Mouse (Mus musculus): ENCODE measurements around the gene 1700012B07Rik.

Gene 1700012B07Rik

DNA sequence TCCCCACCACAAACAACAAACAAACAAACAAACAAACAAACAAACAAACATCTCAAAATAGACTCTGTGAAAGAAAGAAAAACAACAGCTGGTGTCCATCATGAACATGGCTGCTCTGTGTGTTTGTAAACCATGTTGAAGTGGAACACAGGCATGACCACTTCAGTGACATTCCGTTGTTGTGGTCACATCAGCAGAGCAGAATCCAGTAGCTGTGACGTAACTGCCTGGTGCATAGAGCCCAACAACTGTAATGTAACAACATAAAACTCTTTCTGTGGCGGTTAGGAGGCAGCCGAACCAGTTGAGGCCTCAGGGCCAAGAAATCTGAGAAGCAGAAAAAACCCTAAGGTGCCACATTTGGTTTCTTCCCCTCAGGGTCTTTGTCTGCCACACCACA, 17.8 kb upstream of the 1700012B07Rik start:
- no peak for DNase-seq

DNA sequence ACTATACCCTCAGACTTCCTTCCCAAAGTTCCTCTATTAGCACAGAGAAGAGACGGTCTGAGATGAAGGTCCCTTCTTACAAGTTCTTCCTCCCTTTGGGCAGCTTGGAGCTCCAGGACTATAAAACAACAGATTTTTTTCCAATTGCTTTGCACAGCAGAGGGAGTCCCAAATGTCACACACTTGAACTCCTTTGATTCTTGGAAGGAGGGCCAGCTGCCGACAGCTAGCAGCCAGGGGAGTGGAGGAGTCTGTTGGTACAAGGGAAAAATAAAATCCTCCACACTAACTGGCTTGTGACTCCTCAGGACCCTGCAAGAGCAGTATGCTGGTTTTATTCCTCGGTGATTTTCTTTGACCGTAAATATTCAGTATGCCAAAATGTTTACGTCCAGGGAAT, 16.6 kb upstream of the 1700012B07Rik start:
- DNase-seq, result no peak

DNA sequence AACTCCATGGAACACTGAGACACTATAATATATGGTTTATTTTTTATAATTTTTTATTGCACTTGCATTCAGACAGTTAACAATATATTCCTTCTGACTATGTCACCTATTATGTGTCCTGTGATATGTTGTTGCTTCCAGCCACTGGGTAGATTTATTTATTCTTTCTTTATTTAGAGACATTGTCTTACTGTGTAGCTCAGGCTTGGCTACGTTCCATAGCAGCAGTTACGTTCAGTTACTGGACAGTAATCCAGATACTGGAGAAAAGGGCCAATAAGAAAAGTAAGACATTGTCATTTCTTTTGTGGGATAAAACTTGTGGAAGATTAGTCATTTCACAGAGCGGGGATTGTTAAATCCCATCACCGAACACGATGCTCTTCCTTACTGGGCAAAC, 2.5 kb upstream of the 1700012B07Rik start:
- no peak for DNase-seq

DNA sequence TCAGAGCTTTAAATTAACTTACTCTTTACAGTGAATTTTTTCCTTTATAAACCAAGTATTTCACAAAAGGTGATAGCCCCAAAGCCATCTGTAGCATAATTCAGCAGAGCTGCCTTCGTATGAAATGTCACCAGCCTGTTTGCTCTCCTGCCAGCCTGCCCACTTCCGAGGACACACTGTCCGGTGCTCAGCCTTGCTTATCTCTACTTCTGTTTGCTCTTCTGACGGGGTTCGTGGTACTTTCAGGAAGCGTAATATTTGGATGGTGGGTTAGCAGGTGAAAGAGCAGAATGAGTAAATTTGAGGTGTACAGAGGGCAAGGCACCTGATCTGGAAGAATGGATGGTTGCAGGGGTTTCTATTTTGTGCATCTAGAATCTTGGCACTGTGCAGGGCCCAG, 5.6 kb downstream of the 1700012B07Rik start:
- peak; percentile 15 for DNase-seq

DNA sequence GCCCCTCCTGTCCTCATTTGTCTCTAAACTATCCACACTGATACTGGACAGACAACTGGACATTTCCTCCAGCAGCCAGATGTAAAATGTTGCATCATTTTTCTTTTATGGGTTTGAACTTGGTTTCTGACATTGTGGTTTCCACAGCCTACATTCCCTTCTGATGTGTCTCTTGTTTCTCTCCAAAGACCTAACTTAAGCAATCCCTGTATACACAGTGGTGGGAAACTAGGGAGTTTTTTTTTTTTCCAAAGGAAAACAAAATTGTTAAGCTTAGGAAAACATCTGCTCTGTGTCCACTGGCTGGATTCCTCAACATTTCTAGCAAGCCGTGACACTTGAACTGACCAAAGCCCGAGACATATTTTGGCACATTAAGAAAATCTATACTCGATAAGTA, 10.4 kb downstream of the 1700012B07Rik start:
- no peak for DNase-seq

DNA sequence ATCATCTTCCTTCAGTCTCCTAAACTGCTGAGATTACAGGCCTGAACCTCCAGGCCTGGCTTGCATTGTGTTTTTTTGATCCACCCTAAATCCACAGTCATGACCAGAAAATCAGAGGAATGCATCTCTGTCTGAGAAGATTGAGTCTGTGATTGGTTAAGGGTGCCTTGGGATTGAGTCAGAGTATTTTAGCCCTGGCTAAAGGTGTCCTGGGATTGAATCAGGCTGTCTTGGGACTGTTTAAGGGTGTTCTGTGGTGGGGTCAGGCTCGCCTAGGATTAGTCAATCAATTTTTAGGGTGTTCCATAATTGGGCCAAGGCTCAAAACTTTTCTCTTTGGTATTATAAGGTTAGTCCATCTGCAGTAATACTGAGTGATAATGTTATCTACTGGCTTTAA, 10.9 kb downstream of the 1700012B07Rik start:
- no peak for DNase-seq

DNA sequence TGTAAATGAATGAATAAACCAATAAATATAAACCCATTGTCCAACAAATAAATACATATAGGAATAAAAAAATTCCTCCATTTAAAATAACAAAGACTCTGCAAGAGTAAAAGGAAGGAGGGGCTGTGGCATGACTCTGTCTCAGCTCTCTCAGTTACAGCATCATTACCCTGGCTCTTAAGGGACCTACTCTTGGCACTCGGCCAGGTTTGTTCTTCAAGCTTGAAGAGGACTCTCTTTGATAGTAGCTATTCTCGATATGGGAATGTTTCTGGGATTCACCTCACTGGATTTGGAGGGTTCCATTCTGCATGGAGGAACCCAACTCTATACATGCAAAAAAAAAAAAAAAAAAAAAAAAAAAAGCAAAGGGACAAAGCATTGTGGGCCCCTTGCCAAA, 16.1 kb downstream of the 1700012B07Rik start:
- no peak for DNase-seq

DNA sequence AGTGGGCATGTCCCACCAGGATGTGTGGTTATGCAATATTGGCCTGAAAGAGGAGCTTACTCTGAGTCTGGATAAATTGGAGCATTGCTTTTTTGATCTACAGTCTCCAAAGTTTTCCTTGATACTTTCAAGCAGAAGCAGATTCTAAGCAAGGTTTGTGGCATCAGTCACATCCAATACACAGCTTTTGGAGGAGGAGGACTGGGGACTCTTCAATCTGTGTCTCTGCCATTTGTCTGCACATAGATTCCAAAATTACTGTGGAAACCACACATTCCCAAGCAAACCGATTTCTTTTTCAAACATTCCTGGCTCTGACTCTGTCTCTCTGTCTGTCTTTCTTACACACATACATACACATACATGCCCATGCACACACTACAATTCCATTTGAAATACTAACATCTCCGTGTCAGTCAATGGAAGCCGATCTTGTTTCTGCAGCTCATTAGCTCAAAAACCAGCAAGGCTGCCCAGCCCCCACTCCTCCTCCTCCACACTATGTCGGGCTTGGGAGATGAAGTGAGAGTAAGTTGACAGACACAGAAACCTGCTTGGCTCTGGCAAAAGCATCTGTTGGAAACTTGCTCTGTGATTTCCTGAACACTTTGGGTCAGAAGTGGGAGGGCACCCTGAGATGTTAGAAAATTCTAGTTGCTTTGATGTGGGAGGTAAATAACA, 18.5 kb downstream of the 1700012B07Rik start:
- no peak for DNase-seq

DNA sequence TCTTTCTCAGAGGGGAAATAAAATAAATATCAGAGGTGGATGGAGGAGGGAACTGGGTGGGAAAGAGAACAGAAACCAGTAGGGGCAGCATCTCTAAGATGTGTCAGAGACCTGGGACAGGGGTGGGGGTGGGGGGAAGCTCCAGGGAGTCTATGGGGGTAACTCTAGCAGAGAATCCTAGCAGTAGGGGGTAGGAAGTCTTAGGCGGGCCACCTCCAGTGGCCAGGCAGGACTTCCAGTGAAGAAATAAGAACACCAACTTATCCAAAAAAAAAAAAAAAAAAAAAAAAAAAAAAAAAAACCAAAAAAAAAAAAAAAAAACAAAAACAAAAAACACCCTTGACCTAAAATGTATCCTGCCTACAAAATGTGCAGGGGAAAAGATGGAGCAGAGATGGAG, 26.3 kb downstream of the 1700012B07Rik start:
- no peak for DNase-seq

DNA sequence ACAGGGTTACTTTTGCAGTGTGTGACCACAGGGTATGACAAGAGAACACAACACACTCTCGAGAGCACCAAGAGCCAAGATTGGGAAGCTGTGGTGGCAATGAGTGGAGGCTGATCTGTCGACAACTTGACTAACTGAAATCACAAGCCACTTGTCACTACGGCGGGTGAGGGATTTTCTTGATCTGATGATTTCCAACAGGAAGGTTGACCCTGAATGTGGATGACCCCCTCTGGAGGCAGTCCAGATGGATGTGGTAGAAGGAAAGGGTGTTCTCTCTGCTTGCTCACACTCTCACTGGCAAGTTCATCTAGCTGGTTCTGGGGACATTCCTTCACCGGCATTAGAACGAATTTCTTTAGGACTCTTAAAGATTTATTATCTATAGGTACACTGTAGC, 30.3 kb downstream of the 1700012B07Rik start:
- DNase-seq, result no peak

DNA sequence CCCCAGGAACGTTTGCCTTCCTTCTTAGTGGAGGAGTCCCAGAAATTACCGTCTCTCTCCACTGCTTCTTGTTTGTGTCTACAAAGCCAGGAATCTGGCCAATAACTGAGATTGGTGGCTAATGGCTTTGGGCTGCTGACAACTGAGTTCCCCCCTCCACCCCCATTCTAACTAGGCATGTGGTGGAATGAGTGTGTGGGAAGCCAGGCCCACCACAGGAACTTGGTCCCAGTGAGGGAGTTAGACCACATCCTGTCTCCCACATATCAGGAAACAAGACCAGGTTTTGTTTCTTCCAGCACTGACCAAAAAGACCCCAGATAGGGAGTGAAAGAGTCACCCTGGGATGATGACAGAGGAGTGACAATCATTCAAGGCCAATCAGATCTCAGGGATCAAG, 32.3 kb downstream of the 1700012B07Rik start:
- DNase-seq, result no peak

DNA sequence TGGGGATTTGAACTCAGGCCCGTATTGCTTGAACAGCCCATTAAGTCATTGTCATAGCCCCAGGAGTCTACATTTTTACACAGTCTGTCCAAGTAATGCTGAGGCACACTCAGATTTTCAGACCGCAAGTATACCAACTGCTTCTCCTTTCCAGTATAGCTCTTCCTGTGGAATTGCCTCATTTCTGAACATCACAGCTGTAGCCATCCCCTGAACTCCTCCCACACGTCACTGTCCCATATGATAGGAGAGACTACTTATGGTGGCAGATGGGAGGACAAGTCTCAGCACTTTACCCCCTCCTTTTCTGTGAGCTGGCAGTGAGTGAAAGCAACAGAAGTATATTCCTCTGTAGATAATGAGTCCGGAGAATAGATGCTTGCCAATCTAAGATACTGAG, 34.3 kb downstream of the 1700012B07Rik start:
- DNase-seq, result no peak

DNA sequence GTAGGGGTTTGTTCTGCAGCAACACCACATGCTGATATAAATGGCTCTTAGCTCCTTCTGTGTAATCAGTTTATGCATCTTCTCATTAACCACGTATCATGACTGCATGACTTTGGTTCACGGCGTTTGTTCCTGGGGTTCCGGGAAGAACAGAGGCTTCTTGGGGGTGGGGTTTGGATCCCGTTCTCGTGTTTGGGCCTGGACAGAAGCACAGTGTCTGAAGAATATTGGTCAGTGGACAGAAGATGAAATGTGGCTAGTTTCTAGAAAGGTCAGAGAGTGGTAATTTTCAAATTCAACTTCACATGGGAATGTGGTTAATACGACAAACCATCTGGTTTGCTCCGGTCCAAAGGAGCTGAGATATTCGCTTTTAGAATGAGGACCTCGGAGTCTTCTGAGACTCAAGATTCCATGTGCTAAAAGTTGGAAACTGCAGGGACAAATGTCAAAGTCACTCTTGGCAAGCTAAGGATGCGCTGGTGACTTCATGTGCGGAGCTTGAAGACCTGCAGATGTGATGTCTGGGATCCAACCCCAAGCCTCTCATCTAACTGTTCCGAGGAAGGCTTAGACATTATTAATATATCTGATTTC, 35.3 kb downstream of the 1700012B07Rik start:
- DNase-seq, result no peak

DNA sequence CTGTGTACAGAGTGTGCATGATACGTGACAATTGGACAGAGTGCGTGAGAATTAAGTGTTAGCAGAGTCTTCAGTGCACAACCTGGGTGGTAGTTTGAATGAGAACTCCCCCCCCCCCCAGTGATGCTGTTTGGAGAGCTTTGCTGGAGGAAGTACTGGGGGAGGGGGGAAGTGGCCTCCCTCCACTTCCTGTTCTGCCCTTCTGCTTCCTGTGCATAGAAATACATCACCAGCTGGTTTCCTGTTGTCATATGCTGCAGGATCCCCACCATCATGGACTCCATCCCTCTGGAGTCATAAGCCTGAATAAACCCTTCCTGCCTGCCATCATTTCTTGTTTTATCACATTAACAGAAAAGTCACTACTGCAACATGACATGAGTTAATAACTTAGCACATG, 35.9 kb downstream of the 1700012B07Rik start:
- DNase-seq, result no peak

DNA sequence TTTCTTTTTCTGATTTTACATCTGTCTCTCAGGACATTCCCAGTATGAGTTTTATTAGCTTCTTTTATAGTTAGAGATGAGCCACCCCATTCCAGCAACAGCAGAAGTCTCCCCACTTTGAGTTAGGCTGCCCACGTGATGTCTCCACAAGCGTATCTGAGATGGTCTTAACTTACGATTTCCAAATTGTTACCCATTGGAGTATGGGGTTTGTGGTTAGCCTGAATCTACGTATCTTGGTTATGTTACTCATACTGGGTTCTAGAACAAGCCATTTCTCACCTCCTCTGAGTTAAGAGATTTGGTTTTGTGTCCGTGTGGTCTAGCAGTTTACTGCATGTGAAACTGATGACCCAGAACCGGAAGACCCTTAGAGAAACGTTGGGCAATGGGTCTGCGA, 37.6 kb downstream of the 1700012B07Rik start:
- DNase-seq, result no peak

DNA sequence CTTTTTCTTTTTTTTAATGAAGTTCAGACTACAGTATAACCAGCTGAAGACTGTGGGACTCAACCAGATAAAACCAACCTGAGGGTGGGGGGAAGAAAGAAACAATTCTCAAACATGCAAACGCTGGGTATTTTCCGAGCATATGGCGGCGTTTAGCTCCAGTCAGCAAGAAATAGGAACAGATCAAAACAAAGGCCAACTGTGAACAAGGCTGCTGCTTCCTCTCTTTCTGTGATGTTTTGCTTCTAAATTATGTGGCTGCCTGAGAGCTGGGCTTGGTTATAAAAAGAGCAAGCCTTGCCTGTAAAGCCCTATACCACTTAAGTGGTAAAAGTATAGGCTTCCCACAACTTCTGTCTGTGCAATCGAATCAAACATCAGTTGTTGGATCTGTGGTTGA, 42.5 kb downstream of the 1700012B07Rik start:
- DNase-seq, result no peak

DNA sequence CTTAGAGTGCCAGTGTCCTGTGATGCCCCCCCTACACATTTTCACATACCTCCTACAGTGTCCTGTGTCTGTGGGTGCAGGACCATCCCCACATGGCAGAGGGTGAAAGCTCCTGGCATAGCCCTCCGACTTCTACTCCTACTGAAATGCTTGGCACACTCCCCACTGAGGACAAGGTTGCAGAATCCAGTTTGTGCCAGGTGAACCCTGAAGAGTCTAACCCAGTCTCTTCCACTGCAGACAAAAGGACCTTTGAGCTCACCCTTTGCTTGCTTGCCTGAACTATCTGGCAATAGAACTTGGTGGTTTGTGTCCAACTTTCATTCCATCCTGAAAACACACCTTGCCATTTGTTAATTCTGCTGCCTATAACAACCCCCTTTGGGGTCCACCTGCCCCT, 56.5 kb downstream of the 1700012B07Rik start:
- DNase-seq, result no peak

DNA sequence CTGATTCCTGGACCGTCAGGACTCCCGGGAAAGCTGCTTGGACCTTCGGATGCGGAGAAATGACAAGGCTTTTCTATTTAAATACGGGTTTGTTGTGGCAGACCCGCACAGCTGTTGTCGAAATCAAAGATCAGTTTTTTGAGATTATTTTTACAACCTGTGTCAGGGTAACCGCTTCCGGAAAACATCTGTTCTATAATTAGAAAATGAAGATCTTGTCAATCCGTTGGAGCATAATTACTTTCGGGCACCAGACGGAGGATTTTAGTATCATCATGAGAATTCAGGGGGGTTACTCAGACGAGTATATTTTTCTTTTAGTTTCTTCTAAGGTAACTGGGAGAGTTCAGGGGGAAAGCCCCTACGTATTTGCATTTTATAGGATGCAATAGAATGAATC, 57.7 kb downstream of the 1700012B07Rik start:
- no peak for DNase-seq

DNA sequence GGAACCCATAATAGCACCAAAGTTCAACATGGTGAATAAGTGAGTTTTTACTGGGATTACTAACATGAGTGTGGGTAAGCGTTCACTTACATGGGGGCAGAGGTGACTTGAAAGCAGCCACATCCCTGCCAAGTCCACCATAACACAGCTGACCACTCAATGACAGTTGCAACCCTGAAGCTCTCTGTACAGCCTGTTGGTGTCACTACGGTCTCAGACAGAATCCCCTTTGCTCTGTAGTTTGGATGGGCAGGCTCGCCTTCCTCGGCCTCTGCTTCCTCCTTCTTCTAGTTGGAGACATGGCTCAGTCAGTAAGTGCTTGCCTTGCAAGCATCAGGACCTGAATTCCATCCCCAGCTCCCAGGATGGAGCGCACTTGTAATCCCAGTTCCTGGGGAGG, 58.8 kb downstream of the 1700012B07Rik start:
- DNase-seq, result no peak

DNA sequence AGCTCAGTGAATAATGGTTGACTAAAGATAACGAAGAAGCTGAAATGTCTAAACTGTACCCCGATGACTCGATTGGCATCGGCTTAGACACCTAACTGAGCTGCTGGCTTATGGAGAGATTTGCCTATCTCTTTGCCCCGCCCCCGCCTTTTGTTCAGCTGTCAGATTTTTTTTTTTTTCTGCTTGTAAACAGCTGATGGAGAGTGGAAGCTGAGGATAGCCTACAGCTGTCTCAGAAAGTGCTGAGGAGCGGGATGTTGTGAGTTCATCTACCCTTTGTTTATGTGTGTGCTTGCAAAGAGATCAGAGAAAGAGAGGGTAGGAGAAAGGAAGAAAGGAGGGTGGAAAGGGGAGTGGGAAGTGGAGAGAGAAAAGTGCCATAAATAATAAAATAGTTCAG, 67.8 kb downstream of the 1700012B07Rik start:
- no peak for DNase-seq

DNA sequence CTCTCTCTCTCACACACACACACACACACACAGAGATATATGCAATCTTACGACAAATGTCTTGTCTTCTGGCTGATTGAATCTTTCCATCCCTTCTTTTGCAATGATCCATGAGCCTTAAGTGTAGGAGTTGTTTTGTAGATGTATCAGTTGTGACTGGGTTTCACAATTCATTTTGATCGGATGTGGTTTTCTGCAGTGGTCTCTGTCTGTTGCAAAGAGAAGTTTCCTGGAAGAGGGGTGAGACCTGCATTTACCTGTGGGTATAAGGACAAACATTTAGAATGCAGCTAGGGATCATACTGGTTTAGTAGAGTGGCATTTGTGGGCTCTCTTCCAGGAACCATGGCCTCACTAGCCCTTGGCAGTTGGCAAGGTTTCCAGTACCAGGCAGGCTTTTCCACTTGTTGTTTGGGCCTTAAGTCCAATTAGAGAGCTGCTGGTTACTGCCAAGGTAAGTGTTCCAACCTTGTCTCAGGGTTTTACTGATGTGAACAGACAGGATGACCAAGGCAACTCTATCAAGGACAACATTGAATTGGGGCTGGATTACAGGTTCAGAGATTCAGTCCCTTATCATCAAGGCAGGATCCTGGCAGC, 69.1 kb downstream of the 1700012B07Rik start:
- DNase-seq, result no peak

DNA sequence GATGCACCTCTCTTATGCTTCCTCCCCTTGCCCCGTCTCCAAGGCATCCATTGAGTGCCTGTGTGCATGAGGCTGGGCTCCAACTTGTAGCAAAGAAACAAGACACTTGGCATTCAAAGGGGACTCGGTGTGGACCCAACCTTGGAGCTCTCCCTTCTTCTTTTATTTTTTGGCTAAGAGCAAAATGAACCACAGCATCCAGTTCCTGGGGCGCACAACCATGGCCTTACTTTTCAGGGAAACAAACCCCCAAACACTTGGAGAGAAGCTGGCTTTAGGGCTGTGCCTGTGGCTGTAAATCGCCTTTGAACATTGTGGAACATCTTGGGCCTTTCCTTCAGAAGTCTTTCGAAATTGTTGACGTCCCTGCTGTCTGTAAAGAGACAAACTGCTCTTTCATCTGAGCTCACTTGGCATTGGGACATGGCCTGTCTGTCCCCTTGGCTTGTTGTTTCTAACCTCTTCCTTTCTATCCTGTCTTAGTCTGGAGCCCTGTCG, 73.7 kb downstream of the 1700012B07Rik start:
- DNase-seq, result no peak

DNA sequence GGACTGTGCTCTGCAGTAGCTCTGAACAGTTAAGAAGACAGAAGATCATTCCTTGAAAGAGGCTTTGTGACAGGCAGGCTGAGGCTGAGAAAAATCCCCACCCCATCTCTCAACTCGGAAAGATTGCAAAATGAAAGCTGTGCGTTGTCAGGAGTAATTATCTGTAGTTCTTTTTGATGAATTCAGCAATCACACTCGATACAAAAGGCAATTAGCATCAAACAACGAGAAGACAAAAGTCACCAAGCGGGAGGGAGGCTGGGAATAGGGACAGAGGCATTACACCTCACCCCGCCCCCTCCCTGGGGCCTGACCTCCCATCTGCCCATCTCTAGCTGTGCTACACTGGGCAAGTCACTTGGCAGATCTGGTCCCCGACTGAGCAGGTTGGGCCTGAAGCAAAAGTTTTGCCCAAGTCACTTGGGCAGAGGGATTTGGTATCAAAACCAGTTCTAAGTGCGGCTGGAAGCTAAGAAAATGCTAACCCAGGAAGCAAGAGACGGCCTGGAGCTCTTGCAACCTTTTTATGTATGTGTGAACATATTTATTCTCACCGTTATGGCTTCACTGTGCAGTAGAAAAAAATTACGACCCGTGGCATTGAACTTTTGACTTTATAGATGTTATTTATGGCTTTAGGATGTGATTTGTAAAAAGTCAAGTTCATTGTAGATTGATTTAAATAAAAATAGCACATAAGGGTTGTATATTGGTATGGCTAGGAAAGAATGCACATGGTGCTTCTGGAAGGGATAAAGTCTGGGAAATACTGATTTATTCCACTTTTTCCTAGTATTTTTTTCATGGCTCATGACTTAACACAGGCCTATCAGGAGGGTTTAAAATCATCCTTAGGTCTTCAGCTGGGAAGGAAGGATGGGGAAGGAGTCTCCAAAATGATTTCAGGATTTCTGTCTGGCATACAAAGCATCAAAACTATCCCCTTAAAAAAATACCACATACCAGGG, 75.9 kb downstream of the 1700012B07Rik start:
- no peak for DNase-seq
